ENCODE assay signal across 20 mouse cellular contexts in the genomic region with DNA sequence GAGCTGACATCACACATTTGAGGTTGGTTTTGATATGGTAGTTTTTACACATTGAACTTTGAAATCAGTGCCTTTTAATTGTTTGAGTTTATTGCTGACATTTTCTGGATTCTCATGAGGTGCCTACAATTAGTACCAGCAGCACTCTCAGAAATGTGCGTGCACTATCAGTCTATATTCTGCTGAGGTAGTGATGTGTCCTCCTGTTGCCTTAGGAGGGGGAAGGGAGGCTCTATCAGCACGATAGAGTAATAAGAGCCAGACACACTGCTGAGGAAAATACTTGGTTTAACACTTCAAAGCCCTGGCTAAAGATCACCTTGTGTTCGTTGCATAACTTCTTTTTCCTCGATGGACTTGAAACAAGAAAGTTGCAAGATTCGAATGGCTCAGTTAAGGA.
"Had no signal": no experiment of that assay in that cellular context is flagged by ENCODE, and none has a peak within 500 bp of the region (broad histone marks: within the 10 kb centered on the region; RNA-seq: fewer than 3 reads in every experiment).

No protein-coding gene starts in this region.

- DNase-seq: kidney, postnatal 10 days; kidney, postnatal 4 days; left cerebral cortex, postnatal 4 days; liver, postnatal 0 days; lung, embryonic 14.5 days; right cerebral cortex, adult 18-20 months; right cerebral cortex, postnatal 14 days; right cerebral cortex, postnatal 4 days; thymus, postnatal 25 days had no signal

- H3K9ac ChIP-seq: limb, embryonic 12.5 days; limb, embryonic 15.5 days; liver, embryonic 14.5 days; liver, postnatal 0 days; lung, embryonic 14.5 days; midbrain, embryonic 12.5 days; midbrain, embryonic 15.5 days; neural tube, embryonic 13.5 days; stomach, embryonic 15.5 days had no signal

- H3K4me3 ChIP-seq: limb, embryonic 12.5 days; limb, embryonic 15.5 days; midbrain, embryonic 12.5 days; midbrain, embryonic 15.5 days; myocyte; neural tube, embryonic 13.5 days; stomach, embryonic 15.5 days had no signal

- H3K36me3 ChIP-seq: stomach, embryonic 15.5 days had no signal

- H3K4me2 ChIP-seq: limb, embryonic 12.5 days; limb, embryonic 15.5 days; liver, embryonic 11.5 days; lung, embryonic 14.5 days; midbrain, embryonic 12.5 days; midbrain, embryonic 15.5 days; neural tube, embryonic 13.5 days; stomach, embryonic 15.5 days had no signal

- H3K27me3 ChIP-seq: limb, embryonic 12.5 days; limb, embryonic 15.5 days; midbrain, embryonic 12.5 days; midbrain, embryonic 15.5 days; neural tube, embryonic 13.5 days; stomach, embryonic 15.5 days had no signal

- ATAC-seq: liver, postnatal 0 days; lung, postnatal 0 days; midbrain, embryonic 15.5 days had no signal

- H3K27ac ChIP-seq: limb, embryonic 12.5 days; limb, embryonic 15.5 days; liver, embryonic 14.5 days; macrophage; midbrain, embryonic 12.5 days; midbrain, embryonic 15.5 days; neural tube, embryonic 13.5 days; stomach, embryonic 15.5 days had no signal

- H3K9me3 ChIP-seq: limb, embryonic 12.5 days; limb, embryonic 15.5 days; midbrain, embryonic 12.5 days; midbrain, embryonic 15.5 days; neural tube, embryonic 13.5 days; stomach, embryonic 15.5 days had no signal

- H3K4me1 ChIP-seq: midbrain, embryonic 12.5 days; stomach, embryonic 15.5 days had no signal
